Mouse (Mus musculus): ENCODE data around the gene Inpp5k.
A peak's percentile ranks its signal among the peaks of the same experiment; 100 is the strongest.

Inpp5k gene

DNA sequence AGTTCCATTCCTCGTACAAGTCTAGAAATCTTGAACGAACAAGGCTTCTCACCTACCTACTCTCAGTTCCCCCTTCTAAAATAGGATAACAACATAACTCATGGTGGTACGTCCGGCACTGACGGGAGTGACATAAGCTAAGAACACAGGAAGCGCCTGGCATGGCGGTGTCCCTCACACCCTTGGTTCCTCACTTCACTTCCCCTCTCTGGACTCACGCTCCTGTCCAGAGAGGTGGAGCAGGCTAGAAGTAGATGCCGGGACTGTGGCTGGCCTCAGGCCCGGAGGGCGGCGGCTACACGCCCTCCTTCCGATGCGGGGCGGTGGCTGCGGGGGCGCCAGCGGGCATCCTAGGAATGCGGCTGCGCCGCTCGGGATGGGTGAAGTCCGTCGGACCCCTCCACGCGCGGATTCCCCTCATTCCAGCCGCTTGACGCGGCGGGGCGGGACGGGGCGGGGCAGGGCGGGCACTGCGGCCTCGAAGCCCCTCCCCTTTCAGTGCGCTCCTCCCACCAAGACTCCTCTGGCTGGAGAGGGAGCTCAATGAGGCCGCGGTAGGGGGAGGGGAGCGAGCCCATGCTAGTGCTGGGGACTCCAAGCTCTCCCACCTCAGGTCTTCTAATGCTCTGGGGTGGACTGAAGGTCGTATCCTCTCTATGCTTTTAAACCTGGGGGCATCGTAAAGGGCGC lies 23.1 kb downstream of the Inpp5k start:
- DNase-seq (ENCODE audit: low read depth in 1 of 2, low spot score in 2 of 2): peak; percentile 80 to 90

DNA sequence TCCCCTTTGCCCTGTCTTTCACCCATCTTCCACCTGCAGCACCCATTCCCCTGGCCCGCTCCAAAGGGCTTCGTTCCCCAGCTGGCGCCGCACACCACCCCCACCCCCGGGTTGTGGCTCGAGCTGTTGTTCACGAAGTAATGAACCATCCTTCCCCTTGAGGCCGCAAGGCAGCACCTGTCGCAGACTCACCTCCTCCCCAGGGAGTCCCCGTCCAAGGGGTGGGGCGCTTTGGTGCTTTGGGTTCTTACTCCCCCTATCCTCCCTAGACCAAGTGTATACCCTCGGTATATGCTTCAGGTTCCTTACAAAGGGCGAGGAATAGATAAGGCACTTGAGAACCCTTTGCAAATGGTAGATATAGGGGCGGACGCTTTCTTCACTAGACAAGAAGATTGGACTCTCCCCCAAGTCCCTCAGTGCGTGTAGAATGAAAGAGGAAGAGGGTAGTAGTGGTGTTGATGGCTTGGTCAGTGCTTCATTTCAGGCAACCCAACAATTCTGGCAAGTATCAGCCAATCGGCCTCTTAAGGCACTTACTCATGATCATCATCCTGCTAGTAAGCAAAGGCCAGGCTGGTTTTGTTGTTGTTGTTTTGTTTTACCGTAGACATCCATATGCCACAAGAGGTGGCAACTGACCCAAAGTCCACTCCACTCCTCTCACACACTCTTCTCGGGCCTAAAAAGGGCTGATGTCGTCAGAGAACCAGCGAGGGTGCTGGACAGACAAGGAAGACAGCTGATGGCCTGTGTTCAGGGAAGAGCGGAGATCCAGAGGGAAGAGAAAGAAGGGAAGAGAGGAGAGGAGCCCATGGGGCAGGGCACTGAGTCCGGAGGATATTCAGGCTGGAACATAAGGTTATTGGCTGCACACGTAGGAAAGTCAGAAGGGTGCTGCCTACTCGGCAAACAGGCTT lies 23.9 kb downstream of the Inpp5k start:
- peak in 1 of 2 experiments; percentile 40 for DNase-seq (ENCODE audit: low read depth in 1 of 2, low spot score in 2 of 2)

- peak in 1 of 2 experiments; percentile 61 for DNase-seq (ENCODE audit: low read depth in 1 of 2, low spot score in 2 of 2)
Observed at GRCm38 (mm10) chr11:75655621-75656545, 25.1 kb downstream of the Inpp5k start.

- DNase-seq (ENCODE audit: low read depth in 1 of 2, low spot score in 2 of 2): no peak
Observed at GRCm38 (mm10) chr11:75656621-75657590, 26.1 kb downstream of the Inpp5k start.

- DNase-seq (ENCODE audit: low read depth in 1 of 2, low spot score in 2 of 2): no peak
Observed at GRCm38 (mm10) chr11:75657841-75658240, 27.1 kb downstream of the Inpp5k start.

DNA sequence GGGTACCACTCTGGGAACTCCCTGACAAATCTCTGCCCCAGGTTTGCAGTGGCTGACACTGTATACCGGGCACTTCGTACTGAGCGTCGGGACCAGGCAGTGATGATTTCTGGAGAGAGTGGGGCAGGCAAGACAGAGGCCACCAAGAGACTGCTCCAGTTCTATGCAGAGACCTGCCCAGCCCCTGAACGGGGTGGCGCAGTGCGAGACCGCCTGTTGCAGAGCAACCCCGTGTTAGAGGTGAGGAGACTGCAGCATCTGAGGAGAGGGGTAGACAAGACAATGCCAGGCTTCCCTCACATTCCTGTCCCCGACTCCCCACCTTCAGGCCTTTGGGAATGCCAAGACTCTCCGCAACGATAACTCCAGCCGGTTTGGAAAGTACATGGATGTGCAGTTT lies 27.5 kb downstream of the Inpp5k start:
- DNase-seq (ENCODE audit: low read depth in 1 of 2, low spot score in 2 of 2): no peak

DNA sequence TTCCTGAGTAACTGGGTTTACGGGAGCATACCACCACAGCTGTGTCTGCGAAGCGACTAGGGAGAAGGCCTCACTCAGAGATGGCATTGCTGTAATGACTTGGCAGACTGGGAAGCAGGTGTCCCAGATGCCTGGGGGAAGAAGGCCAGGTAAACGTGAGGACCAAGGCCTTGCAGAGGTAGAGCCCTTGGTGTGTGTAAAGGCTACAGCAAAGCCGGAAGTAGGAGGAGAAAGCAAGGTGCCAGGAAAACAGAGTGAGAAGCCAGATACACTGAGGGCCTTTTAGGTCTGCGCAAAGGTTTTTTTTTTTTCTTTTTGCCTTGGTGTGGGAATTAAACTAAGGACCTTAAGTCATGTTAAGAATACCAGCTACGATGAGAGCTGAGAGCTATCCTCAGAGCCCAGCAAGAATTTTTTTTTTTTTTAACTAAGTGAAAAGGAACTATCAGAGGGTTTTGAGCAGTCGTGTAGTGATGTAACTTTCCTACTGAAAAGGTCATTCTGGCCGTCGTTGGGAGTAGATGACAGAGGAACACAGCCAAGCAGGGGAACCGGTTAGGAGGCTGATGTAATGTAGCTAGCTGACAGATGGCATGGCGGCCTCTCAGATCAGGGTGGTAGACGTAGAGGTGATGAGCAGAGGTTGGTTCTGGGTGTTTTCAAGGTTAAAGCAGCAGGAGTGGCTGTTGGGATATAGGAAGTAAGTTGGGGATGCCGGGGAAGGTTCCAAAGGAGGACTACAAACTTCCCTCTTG lies 28.4 kb downstream of the Inpp5k start:
- no peak for DNase-seq (ENCODE audit: low read depth in 1 of 2, low spot score in 2 of 2)

DNA sequence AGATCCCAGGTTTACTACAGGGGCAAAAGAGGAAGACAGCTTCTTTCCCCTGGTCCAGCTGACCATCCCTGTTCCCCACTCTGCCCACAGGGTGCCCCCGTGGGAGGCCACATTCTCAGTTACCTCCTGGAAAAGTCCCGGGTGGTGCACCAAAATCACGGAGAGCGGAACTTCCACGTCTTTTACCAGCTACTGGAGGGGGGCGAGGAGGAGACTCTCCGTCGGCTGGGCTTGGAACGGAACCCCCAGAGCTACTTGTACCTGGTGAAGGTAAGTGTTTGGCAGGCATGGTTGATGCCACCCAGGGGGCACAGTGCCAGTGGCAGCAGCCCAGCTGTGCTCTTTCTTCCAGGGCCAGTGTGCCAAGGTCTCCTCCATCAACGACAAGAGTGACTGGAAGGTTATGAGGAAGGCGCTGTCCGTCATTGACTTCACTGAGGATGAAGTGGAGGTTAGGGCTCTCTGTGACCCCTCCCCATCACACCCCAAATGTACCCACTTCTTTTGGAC lies 29.3 kb downstream of the Inpp5k start:
- no peak for DNase-seq (ENCODE audit: low read depth in 1 of 2, low spot score in 2 of 2)

DNA sequence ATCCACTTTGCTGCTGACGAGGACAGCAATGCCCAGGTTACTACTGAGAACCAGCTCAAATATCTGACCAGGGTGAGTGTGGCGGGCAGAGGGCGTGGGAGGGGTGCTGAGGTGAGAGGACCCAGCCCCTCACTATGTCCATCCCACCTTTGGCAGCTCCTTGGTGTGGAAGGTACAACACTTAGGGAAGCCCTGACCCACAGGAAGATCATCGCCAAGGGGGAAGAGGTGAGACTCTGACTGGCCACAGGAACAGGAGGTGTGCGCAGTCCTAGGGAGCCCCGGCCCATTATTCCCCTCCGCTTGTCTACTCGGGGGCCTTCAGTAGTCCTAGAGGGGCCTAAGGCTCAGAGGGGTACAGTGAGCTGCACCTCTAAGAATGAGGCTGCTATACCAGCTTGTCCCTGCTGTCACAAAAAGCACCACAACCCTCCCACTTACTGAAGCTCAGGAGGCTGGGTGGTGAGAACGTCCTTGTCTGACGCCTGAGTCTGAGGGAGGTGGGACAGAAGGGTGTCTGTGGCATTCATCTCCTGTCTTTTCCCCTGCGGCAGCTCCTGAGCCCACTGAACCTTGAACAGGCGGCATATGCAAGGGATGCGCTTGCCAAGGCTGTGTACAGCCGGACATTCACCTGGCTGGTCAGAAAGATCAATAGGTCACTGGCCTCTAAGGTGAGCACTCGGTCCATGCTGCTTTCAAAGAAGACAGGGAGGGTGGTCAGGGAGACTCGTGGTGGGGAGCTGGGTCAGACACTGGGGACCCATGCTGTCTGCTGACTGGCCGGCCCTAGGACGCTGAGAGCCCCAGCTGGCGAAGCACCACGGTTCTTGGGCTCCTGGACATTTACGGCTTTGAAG lies 30.4 kb downstream of the Inpp5k start:
- no peak for DNase-seq (ENCODE audit: low read depth in 1 of 2, low spot score in 2 of 2)

DNA sequence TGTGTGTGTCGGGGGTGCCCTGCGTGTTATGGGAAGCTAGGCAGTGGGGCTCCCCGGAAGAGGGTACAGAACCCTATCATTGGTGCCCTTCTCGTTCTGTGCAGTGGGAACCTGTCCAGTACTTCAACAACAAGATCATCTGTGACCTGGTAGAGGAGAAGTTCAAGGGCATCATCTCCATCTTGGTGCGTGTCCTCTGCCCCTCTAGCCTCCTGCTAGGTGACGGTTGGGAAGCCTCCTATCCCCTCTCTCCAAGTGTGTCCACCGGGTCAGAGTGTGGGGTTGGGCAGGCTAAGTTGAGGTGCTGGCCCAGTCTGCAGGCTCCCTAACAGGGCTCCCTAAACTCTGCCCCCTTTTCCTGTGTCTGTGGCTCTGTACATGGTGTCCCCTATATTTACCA lies 31.3 kb downstream of the Inpp5k start:
- no peak for DNase-seq (ENCODE audit: low read depth in 1 of 2, low spot score in 2 of 2)

DNA sequence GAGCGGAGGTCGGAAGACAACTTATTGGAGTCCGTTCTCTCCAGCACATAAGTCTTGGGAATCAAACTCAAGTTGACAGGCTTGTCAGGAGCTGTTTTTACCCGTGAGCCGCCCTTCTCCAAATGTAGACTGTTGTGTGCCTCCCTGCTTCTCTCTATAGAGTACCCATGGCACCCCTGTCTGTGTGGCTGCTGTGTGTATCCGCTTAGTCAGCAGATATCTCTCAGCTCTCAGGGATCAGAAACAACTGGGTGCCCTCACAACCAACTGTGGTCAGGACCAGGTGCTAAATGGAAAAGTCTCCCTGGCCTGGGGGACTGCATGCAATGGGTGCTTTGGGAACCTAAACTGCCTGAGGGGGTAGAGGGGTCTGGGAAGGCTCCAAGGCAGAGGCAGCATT lies 35.5 kb downstream of the Inpp5k start:
- no peak for DNase-seq (ENCODE audit: low read depth in 1 of 2, low spot score in 2 of 2)

DNA sequence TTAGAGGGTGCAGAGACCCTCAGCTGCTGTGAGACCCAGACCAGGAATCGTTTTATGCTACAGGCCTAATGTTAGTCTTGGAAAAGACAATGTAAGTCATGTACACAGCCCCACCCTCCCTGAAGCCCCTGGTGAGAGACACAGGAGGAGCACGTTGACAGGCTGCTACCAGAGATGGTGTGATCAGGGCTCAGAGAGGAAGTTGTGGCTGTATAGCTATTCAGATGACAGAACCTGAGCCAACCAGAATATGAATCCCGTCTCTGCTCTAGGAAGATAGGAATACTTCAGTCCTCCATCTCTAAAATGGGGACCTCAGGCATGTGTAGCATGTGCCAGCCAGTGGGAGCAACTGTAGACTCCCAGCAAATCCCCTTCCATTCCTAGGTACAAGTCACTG lies 37.8 kb downstream of the Inpp5k start:
- no peak for DNase-seq (ENCODE audit: low read depth in 1 of 2, low spot score in 2 of 2)

DNA sequence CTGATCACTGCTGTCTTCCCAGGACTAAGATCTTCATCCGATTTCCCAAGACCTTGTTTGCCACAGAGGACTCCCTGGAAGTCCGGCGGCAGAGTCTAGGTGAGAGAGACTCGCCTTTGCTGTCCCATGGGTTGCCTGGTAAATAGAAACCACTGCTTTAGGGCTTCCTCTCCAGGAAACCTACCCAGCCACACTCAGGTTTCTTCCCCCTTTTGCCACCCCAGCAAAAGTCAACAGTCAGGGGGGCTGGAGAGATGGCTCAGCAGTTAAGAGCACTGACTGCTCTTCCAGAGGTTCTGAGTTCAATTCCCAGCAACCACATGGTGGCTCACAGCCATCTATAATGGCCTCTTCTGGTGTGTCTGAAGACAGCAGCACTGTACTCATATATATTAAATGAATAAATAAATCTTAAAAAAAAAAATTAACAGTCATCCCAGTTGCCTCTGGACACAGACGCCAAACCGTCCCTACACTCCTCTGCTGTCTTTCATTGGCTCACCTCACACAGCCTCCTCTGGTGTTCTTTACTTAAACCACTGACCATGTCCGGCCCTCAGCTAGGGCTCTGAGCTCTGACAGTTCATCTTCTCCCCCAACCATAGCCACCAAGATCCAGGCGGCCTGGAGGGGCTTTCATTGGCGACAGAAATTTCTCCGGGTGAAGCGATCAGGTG lies 38.5 kb downstream of the Inpp5k start:
- DNase-seq (ENCODE audit: low read depth in 1 of 2, low spot score in 2 of 2): no peak

- DNase-seq (ENCODE audit: low read depth in 1 of 2, low spot score in 2 of 2): no peak
Observed at GRCm38 (mm10) chr11:75669853-75670200, 39.0 kb downstream of the Inpp5k start.

DNA sequence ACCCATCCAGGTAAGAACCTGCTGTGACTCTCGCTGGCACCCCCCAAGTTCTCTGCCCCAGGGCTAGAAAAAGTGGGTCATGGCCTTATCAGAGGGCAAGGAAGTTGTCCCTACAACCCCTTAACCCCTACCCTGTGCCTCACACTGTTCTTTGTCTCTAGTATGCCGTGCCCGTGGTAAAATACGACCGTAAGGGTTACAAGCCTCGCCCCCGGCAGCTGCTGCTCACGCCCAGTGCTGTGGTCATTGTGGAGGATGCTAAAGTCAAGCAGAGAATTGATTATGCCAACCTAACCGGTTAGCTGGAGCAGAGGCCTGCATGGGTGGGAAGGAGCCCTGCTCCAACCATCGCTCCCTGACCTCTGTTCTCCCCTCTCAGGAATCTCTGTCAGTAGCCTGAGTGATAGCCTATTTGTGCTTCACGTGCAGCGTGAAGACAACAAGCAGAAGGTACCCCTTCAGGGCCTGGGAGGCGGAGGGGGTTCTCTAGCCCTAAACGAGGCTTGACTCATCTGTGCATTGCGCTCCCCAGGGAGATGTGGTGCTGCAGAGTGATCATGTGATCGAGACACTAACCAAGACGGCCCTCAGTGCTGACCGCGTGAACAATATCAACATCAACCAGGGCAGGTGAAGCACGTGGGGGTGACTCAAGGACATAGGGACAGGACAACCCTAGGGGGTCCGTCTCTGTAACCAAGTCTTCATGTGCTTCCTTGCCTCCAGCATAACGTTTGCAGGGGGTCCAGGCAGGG lies 40.8 kb downstream of the Inpp5k start:
- no peak for DNase-seq (ENCODE audit: low read depth in 1 of 2, low spot score in 2 of 2)

DNA sequence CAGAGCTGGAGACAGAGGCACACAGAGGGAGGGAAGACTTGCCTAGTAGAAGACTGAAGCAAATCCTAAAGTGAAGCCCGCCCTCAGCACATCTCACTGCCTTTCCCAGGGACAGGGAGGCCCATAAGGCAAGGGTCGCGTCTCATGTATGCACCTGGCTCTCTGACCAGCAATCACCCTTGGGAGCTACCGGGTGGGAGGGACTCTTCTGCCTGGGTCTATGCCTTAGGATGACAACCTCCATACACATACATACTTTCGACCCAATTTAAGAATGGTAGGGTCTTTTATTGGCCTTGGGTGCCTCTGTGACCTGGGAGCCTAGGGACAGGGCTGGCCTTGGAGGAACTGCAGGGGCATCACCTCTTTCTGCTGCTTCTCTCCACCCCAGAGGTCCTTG lies 42.6 kb downstream of the Inpp5k start:
- DNase-seq (ENCODE audit: low read depth in 1 of 2, low spot score in 2 of 2): no peak

DNA sequence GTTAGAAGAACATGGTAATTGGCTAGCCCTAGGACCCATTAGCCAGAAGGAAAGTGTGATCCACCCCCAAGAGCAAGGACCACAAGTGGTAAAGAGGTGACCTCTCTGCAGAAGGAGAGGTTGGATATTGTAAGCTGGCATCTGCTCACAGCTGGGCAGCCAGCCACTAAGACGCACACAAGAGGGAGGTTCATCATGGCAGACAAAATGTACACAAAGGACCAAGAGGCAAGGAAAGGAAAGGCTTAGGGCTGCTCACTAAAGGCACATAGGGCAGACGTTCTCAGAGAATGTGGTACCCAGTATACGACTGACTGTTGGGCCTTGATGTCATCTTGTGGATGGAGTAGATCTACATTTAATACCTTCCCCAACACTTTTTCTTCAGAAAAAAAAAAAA lies 44.1 kb downstream of the Inpp5k start:
- no peak for DNase-seq (ENCODE audit: low read depth in 1 of 2, low spot score in 2 of 2)

All from monocyte, adult 2 months (primary cell).